Mouse (Mus musculus): Measurements from ENCODE around the gene Rims1. TPM values are rescaled to one million over a fixed set of nuclear protein-coding genes. Genes with fewer than 3 reads are reported as not detected.

Gene Rims1
- total RNA-seq, 2 experiments from 2014 or later: 337 to 342 TPM

GRCm38 (mm10) chr1:22260291-22260690 is 545.5 kb downstream of the Rims1 start:
- DNase-seq (ENCODE audit: low spot score in 2 of 2): no peak

DNA sequence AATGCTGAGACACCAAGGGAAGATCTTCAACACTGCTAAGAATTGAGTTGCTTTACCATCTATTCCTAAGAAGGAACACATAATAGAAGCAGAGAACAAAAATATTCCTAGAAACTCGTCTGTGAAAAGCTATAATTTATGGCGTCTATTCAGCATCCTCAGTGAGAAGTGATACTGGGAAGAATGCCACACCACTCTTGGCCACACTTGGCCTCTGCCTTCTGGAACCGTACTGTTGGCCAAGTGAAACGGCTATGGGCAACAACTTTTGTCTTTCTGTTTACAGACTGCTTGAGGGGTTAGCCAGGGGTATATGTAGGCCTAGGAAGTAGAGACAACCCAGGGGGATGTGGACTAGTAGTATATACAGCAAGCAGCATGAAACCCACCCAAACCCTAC is 547.4 kb downstream of the Rims1 start:
- DNase-seq (ENCODE audit: low spot score in 2 of 2): no peak

DNA sequence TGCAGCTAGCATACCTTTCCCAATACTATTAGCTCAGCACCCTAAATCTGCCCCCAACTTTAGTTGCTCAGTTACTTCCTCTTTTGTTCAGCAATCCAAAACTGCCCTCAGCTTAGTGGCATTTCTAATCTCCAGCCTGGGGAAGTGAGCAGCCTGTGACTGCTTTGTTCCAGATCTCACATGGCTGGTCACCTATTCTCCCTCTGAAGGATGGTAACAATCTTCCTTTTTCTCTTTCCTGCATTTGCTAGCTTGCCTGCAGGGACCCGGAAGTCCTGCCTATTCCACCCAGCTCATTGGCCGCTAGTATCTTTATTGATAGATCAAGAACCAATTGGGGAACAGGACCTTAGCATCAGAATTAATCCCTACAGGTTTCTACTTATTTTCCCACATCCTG is 551.5 kb downstream of the Rims1 start:
- DNase-seq (ENCODE audit: low spot score in 2 of 2): no peak

GRCm38 (mm10) chr1:22252873-22253272 is 552.9 kb downstream of the Rims1 start:
- DNase-seq (ENCODE audit: low spot score in 2 of 2): no peak

DNA sequence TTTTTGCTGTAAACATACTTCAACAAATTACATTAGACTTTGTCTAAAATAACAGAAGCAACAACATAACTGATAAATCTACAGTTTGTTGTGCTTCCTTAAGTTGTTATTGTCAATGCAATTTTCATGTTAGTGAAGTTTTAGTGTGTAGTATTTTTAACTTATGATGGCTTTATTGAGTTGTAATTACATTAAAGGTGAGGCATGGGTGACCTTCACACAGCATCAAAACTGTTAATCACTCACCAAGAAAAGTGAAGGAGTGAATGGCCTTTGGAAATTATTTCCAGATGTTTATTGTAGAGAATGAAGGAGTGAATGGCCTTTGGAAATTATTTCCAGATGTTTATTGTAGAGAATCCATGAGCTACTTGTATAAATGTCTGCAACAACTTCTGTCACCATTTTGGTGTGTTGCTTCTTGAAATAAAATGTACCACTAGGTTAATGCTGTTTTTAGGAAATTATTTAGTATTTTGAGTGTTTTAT is 556.9 kb downstream of the Rims1 start:
- no peak for DNase-seq (ENCODE audit: low spot score in 2 of 2)

GRCm38 (mm10) chr1:22245748-22246147 is 560.0 kb downstream of the Rims1 start:
- DNase-seq (ENCODE audit: low spot score in 2 of 2): peak in 1 of 2 experiments; percentile 40

Data from left cerebral cortex, adult 18-20 months (tissue).